Mouse (Mus musculus) intestine, embryonic 16.5 days (tissue): Measurements from ENCODE around the gene Dbp. TPM values are rescaled to one million over a fixed set of nuclear protein-coding genes. Genes with fewer than 3 reads are reported as not detected.

Experiments used
- ATAC-seq: fragments of 200-750 bp; cut with Nextera tagmentation; 2 replicates; pipeline ENCODE4 v1.8.0; 2017; ENCODE audit warnings: moderate TSS enrichment, moderate library complexity
- H3K27ac ChIP-seq: fragments of 300-500 bp; sonication (generic); 2 replicates; pipeline ENCODE4 v1.5.1; 2014; ENCODE audit warnings: mild to moderate bottlenecking, low read length
- H3K27me3 ChIP-seq: fragments of 300-500 bp; sonication (generic); replicated peaks from 2 replicates; pipeline ENCODE4 v1.6.1; 2014; ENCODE audit warnings: low read length, control low read depth, mixed read lengths; ENCODE audit not compliant: control insufficient read depth, insufficient read depth
- H3K36me3 ChIP-seq: fragments of 300-500 bp; sonication (generic); 2 replicates; pipeline ENCODE4 v1.6.1; 2014; ENCODE audit warnings: low read length, control low read depth; ENCODE audit not compliant: control insufficient read depth, insufficient read depth
- H3K4me1 ChIP-seq: fragments of 300-500 bp; sonication (generic); 2 replicates; pipeline ENCODE4 v1.6.1; 2014; ENCODE audit warnings: low read length, control low read depth, mixed read lengths; ENCODE audit not compliant: control insufficient read depth, insufficient read depth
- H3K4me2 ChIP-seq: fragments of 300-500 bp; sonication (generic); 2 replicates; pipeline ENCODE4 v1.6.1; 2014; ENCODE audit warnings: low read depth, low read length, control low read depth
- H3K4me3 ChIP-seq: fragments of 300-500 bp; sonication (generic); 2 replicates; pipeline ENCODE4 v1.5.1; 2014; ENCODE audit warnings: mild to moderate bottlenecking, low read length
- H3K9ac ChIP-seq: fragments of 300-500 bp; sonication (generic); 2 replicates; pipeline ENCODE4 v1.6.1; 2014; ENCODE audit warnings: low read depth, low read length
- H3K9me3 ChIP-seq: fragments of 300-500 bp; sonication (generic); 2 replicates; pipeline ENCODE4 v1.6.1; 2016; ENCODE audit warnings: low read length, control low read depth; ENCODE audit not compliant: control insufficient read depth
- WGBS: fragments of 180-500 bp; shearing (Covaris S2); extraction: QIAGEN DNeasy Blood & Tissue Kit; methylation state at CpG from one replicate; pipeline ENCODE4 v1.1.7; 2014; 5-methylcytosine and 5-hydroxymethylcytosine counted together
- polyA plus RNA-seq: library from polyadenylated mRNA; unstranded; fragments of >200 nt; fragmentation: Nextera tagmentation; extraction: Ambion mirVana; gene quantifications from 2 replicates; pipeline ENCODE4 v1.2.1, GENCODE M21; 2015

Gene Dbp
- polyA plus RNA-seq, 1 experiment from 2014 or later, result 2.3 TPM

DNA sequence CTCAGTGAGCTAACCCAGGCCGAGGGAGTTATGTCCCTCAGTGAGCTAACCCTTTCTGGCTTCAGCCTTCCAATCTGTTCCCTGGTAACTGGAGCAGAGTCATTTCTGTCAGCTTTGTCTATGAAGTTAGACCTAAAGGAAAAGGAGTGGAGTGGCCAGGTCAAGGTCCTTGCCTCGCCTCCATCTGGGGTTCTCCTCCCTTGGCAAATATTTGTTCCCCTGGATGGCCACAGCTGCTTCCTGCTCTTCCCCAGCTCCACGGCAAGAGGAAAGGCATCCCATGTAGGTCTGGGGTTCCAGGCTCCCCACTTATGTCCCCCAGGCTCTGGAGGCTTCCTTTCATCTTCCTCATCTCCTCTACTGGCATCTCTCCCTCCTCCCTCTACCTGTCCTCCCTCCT, 22.7 kb downstream of the Dbp start:
- H3K4me1 ChIP-seq, result peaks cover 39% of the 10 kb centered on the region
- H3K4me2 ChIP-seq, result peak overlapping the region; percentile 4; the same call in 1 of the 2 replicates
- no peak overlapping the region for H3K4me3 ChIP-seq
- H3K9ac ChIP-seq, result no peak overlapping the region
- peak overlapping the region; percentile 79 for H3K27ac ChIP-seq
- no peaks in the 10 kb centered on the region for H3K27me3 ChIP-seq
- H3K36me3 ChIP-seq, result peaks cover 17% of the 10 kb centered on the region
- peak; percentile 34 for ATAC-seq
- 50% methylated on average over 3 of the region's 3 CpGs for WGBS
- H3K9me3 ChIP-seq, result no peaks in the 10 kb centered on the region

DNA sequence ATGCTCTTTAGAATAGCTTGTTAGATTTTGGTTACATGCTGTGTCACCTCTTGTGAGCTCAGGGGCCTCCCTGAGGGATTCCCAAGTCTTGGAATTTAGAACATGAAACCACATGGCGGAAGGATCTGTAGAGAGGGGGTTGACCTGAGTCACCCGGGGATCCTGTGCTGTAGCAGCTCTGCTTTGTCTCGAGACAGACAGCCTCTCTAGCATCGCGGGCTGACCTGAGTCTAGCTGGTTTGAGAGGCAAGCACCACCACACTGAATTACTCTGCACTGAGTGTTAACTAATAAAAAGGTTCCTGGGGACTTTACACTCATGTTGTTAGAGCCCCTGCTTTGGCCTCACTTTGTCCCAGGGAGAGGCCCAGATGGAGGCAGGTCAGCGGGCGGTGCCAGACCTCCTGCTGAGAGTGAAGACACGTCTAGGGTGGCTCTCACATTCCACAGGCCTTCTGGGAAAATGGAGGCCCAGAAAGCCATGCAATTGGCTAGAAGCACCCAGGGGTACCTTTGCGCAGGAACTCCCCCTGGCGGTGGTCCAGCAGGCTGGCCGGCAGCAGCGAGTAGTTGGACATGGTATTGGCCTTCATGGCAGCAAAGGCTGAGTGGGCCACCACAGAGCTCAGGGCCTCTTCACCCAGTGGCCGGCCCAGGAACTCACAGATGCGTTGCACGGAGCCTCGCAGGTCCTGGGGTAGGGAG, 26.0 kb downstream of the Dbp start:
- ATAC-seq, result peak; percentile 78
- peak overlapping the region; percentile 38; the same call in 1 of the 2 replicates for H3K4me2 ChIP-seq
- no peaks in the 10 kb centered on the region for H3K9me3 ChIP-seq
- no peaks in the 10 kb centered on the region for H3K27me3 ChIP-seq
- peaks cover 39% of the 10 kb centered on the region for H3K4me1 ChIP-seq
- H3K4me3 ChIP-seq, result no peak overlapping the region
- WGBS, result 15% methylated on average over 16 of the region's 16 CpGs
- peak overlapping the region; percentile 41; the same call in 1 of the 2 replicates for H3K9ac ChIP-seq
- no peaks in the 10 kb centered on the region for H3K36me3 ChIP-seq
- peak overlapping the region; percentile 81 for H3K27ac ChIP-seq

DNA sequence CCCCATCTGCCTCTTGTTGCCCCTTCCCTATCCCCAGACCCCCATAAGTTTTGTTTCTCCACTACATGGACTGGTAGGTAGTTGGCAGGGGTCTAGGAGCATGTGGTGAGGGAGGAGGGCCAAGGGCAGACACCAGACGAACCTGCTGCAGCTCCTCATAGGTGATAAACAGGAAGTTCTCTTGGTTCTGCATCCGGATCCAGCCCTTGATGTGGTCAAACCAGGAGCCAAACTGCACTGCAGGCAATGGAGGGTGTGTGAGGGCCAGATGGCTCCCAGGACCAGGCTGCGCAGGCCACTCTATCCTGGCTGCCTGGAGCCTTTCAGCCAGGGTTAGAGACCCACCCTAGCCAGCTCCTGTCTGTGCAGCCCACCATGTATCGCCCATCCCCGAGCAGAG, 28.6 kb downstream of the Dbp start:
- 78% methylated on average over 5 of the region's 5 CpGs for WGBS
- no peak overlapping the region for H3K9ac ChIP-seq

DNA sequence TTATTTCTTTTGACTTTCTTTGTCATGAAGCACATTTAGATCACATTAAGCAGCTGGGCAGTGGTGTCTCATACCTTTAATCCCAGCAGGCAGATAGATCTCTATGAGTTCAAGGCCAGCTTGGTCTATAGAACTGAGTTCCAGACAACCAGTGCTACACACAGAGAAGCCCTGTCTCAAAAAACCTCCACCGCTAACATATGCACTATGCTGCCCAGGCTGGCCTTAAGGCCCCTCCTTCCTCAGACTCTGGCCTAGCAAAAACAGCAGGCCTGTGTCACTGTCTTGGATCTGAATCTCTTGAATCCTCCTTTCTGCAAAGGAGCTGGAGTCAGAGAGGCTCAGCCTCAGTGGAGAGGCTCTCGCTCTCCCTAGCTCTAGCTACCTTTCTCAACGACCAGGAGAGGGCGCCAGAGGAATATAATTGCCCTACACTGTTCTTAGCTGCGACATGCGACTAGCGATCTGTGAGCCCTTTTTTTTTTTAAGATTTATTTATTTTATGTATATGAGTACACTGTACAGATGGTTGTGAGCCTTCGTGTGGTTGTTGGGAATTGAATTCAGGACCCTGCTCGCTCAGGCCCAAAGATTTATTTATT, 34.4 kb downstream of the Dbp start:
- H3K9ac ChIP-seq, result no peak overlapping the region
- H3K27ac ChIP-seq, result no peak overlapping the region
- 0 out of 2 replicates have a peak, but pooled peaks cover 3% of the 10 kb centered on the region for H3K4me1 ChIP-seq
- 8% methylated on average over 9 of the region's 9 CpGs for WGBS
- H3K9me3 ChIP-seq, result no peaks in the 10 kb centered on the region
- no peaks in the 10 kb centered on the region for H3K36me3 ChIP-seq
- ATAC-seq, result peak; percentile 85
- no peak overlapping the region for H3K4me3 ChIP-seq
- H3K27me3 ChIP-seq, result no peaks in the 10 kb centered on the region
- no peak overlapping the region for H3K4me2 ChIP-seq

More for the DNA sequence above, 28.6 kb downstream of the Dbp start:
- H3K4me1 ChIP-seq, result peaks cover 23% of the 10 kb centered on the region
- H3K36me3 ChIP-seq, result no peaks in the 10 kb centered on the region
- no peak overlapping the region for H3K4me2 ChIP-seq
- H3K27me3 ChIP-seq, result no peaks in the 10 kb centered on the region
- ATAC-seq, result no peak
- no peak overlapping the region for H3K27ac ChIP-seq
- H3K4me3 ChIP-seq, result no peak overlapping the region
- no peaks in the 10 kb centered on the region for H3K9me3 ChIP-seq

DNA sequence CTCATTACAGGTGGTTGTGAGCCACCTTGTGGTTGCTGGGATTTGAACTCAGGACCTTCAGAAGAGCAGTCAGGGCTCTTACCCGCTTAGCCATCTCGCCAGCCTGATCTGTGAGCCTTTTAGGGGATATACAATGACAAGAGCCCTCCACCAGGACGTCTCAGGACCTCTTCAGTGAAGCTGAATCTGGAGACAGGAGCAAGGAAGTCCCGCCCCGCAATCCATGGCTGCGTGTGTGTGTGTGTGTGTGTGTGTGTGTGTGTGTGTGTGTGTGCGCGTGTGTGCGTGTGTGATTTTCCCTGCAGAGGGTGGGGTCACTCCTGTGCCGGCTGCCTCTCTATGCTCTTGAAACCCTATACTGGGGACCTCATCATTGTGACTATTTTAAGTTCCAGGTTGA, 34.9 kb downstream of the Dbp start:
- WGBS, result 72% methylated on average over 10 of the region's 10 CpGs
- ATAC-seq, result 0 out of 2 replicates have a peak, but pooled peaks have one; percentile 2
- H3K27ac ChIP-seq, result no peak overlapping the region

DNA sequence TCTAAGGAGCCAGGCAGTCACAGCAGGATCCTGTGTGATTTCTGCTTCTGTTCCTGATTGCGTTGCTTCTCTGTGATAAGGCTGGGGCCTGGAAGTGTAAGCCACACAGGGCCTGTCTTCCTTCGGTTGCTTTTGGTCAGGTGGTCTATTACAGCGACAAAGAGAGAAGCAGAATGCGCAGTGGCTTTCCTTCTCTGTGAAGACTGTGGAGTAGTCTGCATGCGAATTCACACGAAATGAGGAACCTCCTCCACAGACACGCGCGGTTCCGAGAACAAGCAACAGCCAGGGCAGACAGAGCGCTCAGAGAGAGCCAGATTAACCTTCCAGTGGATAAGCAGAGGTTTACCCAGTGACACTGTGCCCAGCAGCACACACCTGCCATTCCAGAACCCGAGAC, 36.4 kb downstream of the Dbp start:
- WGBS, result 84% methylated on average over 12 of the region's 12 CpGs
- Histone ChIP-seq H3K27ac (no peak overlapping the region), H3K27me3 (no peaks in the 10 kb centered on the region), H3K4me1 (0 out of 2 replicates have a peak, but pooled peaks cover 3% of the 10 kb centered on the region), H3K4me2 (no peak overlapping the region), H3K4me3 (no peak overlapping the region), H3K36me3 (no peaks in the 10 kb centered on the region), H3K9ac (no peak overlapping the region), H3K9me3 (no peaks in the 10 kb centered on the region)
- no peak for ATAC-seq

More for the DNA sequence above, 34.9 kb downstream of the Dbp start:
- no peaks in the 10 kb centered on the region for H3K9me3 ChIP-seq
- no peak overlapping the region for H3K9ac ChIP-seq
- H3K36me3 ChIP-seq, result no peaks in the 10 kb centered on the region
- 0 out of 2 replicates have a peak, but pooled peaks cover 3% of the 10 kb centered on the region for H3K4me1 ChIP-seq
- no peaks in the 10 kb centered on the region for H3K27me3 ChIP-seq
- no peak overlapping the region for H3K4me2 ChIP-seq
- no peak overlapping the region for H3K4me3 ChIP-seq

DNA sequence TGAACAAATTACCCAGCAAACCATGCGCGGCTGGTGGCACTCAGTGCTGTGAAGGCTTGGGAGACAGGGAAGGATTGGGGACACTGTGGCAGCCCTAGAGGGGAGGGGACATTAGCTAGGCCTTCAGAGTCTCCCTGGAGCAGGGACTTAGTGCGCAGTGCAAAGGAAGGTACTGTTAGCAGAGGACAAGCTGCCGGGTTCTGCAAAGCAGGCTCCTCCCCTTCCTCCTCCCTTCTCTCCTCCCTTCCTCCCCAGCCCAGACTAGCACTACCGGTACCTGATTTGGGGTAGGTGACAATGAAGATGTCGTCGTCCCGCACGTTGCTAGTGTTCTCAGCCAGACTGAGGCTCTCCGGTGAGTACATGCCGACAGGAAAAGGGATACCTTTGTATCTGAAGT, 36.9 kb downstream of the Dbp start:
- 0 out of 2 replicates have a peak, but pooled peaks cover 3% of the 10 kb centered on the region for H3K4me1 ChIP-seq
- H3K9ac ChIP-seq, result peak overlapping the region; percentile 40
- H3K36me3 ChIP-seq, result no peaks in the 10 kb centered on the region
- 0 out of 2 replicates have a peak, but pooled peaks have one; percentile 26 for ATAC-seq
- no peak overlapping the region for H3K27ac ChIP-seq
- H3K9me3 ChIP-seq, result no peaks in the 10 kb centered on the region; the same call in 1 of the 2 replicates
- peak overlapping the region; percentile 33 for H3K4me3 ChIP-seq
- 41% methylated on average over 11 of the region's 11 CpGs for WGBS
- no peaks in the 10 kb centered on the region for H3K27me3 ChIP-seq
- peak overlapping the region; percentile 46 for H3K4me2 ChIP-seq

DNA sequence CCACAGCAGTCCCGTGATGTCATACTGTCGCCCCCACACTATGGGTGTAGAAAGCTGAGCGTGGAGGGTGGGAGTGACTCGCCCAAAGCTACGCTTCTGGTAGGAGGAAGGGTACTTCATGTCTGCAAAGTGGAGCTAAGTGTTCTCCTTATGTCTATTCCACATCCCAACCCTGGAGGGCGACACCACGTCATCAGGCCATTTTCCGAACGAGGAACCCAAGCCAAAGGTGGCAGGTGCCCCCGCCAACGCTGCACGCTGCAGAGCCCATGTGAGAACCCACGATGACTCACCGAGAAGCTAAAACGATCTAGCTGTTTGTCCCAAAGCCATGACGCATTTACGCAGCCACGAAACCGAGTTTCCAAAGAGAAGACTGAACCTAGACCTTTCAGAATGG, 37.5 kb downstream of the Dbp start:
- 33% methylated on average over 19 of the region's 19 CpGs for WGBS
- ATAC-seq, result no peak
- Histone ChIP-seq H3K9me3 (no peaks in the 10 kb centered on the region; the same call in 1 of the 2 replicates), H3K36me3 (no peaks in the 10 kb centered on the region), H3K4me1 (0 out of 2 replicates have a peak, but pooled peaks cover 3% of the 10 kb centered on the region), H3K4me3 (peak overlapping the region; percentile 33), H3K27me3 (no peaks in the 10 kb centered on the region), H3K4me2 (peak overlapping the region; percentile 46), H3K27ac (no peak overlapping the region), H3K9ac (peak overlapping the region; percentile 40)

DNA sequence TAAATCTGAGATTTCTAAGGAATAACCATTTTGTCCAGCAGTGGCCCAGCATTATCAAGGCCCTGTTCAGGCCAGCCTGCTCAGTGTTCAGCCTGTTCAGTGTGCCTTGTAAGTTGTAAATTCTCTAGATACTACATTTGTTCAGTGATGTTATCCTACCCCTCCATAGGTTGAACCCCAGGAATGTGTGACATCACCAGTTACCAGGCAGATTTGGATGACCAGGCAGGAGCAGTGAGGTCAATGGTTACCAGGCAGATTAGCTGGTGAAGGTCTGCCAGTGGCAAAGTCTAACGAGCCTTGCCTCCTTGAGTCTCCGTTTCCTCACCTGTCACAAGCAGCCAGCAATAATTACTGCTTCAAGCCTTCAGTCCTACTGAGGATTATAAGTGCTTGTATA, 39.5 kb downstream of the Dbp start:
- Histone ChIP-seq H3K4me2 (no peak overlapping the region), H3K36me3 (no peaks in the 10 kb centered on the region), H3K4me3 (no peak overlapping the region), H3K9ac (no peak overlapping the region; the same call in 1 of the 2 replicates), H3K4me1 (peaks cover 5% of the 10 kb centered on the region; the same call in 1 of the 2 replicates), H3K27me3 (no peaks in the 10 kb centered on the region), H3K27ac (no peak overlapping the region), H3K9me3 (no peaks in the 10 kb centered on the region; the same call in 1 of the 2 replicates)
- 34% methylated on average over 2 of the region's 2 CpGs for WGBS
- peak; percentile 75 for ATAC-seq
